Mouse (Mus musculus) thymus, postnatal 14 days (tissue): ENCODE data around the gene Lca5l.
A peak's percentile ranks its signal among the peaks of the same experiment; 100 is the strongest.
"Not testable (repeated sequence)": the region's sequence is repeated elsewhere in the genome, so short reads cannot be mapped to it uniquely, and the experiment has no call there.

Source experiments
- DNase-seq: peaks from one replicate; pipeline ENCODE4 v3.0.0; 2021

Lca5l gene

GRCm38 (mm10) chr16:96165723-96166264 lies 26.3 kb downstream of the Lca5l start:
- no peak for DNase-seq

- DNase-seq: no peak
These were observed 30.7 kb downstream of the Lca5l start for GRCm38 (mm10) chr16:96161336-96161735.

GRCm38 (mm10) chr16:96160927-96161326 lies 31.1 kb downstream of the Lca5l start:
- DNase-seq: no peak

GRCm38 (mm10) chr16:96159794-96160346 lies 32.2 kb downstream of the Lca5l start:
- DNase-seq: peak; percentile 11

- DNase-seq: peak; percentile 68
These were observed 32.9 kb downstream of the Lca5l start for GRCm38 (mm10) chr16:96159091-96159731.

- no peak for DNase-seq
These were observed 33.5 kb downstream of the Lca5l start for GRCm38 (mm10) chr16:96158511-96159080.

- no peak for DNase-seq
These were observed 34.9 kb downstream of the Lca5l start for GRCm38 (mm10) chr16:96157171-96157570.

GRCm38 (mm10) chr16:96156019-96156418 lies 36.1 kb downstream of the Lca5l start:
- no peak for DNase-seq

GRCm38 (mm10) chr16:96154476-96154875 lies 37.6 kb downstream of the Lca5l start:
- no peak for DNase-seq

GRCm38 (mm10) chr16:96151551-96151950 lies 40.5 kb downstream of the Lca5l start:
- peak; percentile 81 for DNase-seq

- no peak for DNase-seq
These were observed 41.1 kb downstream of the Lca5l start for GRCm38 (mm10) chr16:96150995-96151394.

GRCm38 (mm10) chr16:96149311-96149710 lies 42.8 kb downstream of the Lca5l start:
- DNase-seq: no peak

GRCm38 (mm10) chr16:96148834-96149233 lies 43.2 kb downstream of the Lca5l start:
- no peak for DNase-seq

- DNase-seq: no peak
These were observed 46.3 kb downstream of the Lca5l start for GRCm38 (mm10) chr16:96145814-96146213.

GRCm38 (mm10) chr16:96145110-96145800 lies 46.8 kb downstream of the Lca5l start, which contains the start of gene Wrb:
Gene Wrb, plus strand, starts transcription at chr16:96145407.
- DNase-seq: peak; percentile 100

- DNase-seq: not testable (repeated sequence)
These were observed 47.3 kb downstream of the Lca5l start for GRCm38 (mm10) chr16:96144748-96145109.

GRCm38 (mm10) chr16:96128466-96128865 lies 63.6 kb downstream of the Lca5l start:
- no peak for DNase-seq

- DNase-seq: peak; percentile 96
These were observed 64.3 kb downstream of the Lca5l start, which contains the start of gene Hmgn1 for GRCm38 (mm10) chr16:96127657-96128344. Gene Hmgn1, minus strand, starts transcription at chr16:96127729.

GRCm38 (mm10) chr16:96127288-96127656 lies 64.8 kb downstream of the Lca5l start:
- DNase-seq: no peak

GRCm38 (mm10) chr16:96126684-96127171 lies 65.3 kb downstream of the Lca5l start:
- DNase-seq: peak; percentile 39

GRCm38 (mm10) chr16:96120022-96120623 lies 71.9 kb downstream of the Lca5l start:
- DNase-seq: no peak

- peak; percentile 16 for DNase-seq
These were observed 77.3 kb downstream of the Lca5l start for GRCm38 (mm10) chr16:96114729-96115128.
